Mouse (Mus musculus): ENCODE data around the gene Cept1. TPM values are rescaled to one million over a fixed set of nuclear protein-coding genes. Genes with fewer than 3 reads are reported as not detected.

The Cept1 gene
- polyA plus RNA-seq, 1 experiment from 2014 or later: 59.6 TPM

- Histone ChIP-seq H3K27ac (ENCODE audit: low read depth) (no peak overlapping the region), H3K27me3 (ENCODE audit: insufficient read depth, low read length) (no peaks in the 10 kb centered on the region), H3K4me1 (ENCODE audit: insufficient read depth) (no peaks in the 10 kb centered on the region), H3K36me3 (ENCODE audit: insufficient read depth) (peaks cover 34% of the 10 kb centered on the region), H3K9ac (no peak overlapping the region), H3K9me3 (ENCODE audit: low read depth, low read length) (no peaks in the 10 kb centered on the region), H3K4me3 (ENCODE audit: low read depth, low read length) (no peak overlapping the region), H3K4me2 (no peak overlapping the region)
- 85% methylated on average over 5 of the region's 5 CpGs for WGBS
- DNase-seq (no peak), ATAC-seq (ENCODE audit: insufficient read depth) (no peak)
- TF ChIP-seq CTCF (IDR thresholded peaks at IDR 0.05; ENCODE audit: low read depth): no peak
These were observed 5.8 kb upstream of the Cept1 start for GRCm38 (mm10) chr3:106553411-106553810.

GRCm38 (mm10) chr3:106548971-106549370 is 1.4 kb upstream of the Cept1 start:
- 14% methylated on average over 3 of the region's 3 CpGs for WGBS

DNA sequence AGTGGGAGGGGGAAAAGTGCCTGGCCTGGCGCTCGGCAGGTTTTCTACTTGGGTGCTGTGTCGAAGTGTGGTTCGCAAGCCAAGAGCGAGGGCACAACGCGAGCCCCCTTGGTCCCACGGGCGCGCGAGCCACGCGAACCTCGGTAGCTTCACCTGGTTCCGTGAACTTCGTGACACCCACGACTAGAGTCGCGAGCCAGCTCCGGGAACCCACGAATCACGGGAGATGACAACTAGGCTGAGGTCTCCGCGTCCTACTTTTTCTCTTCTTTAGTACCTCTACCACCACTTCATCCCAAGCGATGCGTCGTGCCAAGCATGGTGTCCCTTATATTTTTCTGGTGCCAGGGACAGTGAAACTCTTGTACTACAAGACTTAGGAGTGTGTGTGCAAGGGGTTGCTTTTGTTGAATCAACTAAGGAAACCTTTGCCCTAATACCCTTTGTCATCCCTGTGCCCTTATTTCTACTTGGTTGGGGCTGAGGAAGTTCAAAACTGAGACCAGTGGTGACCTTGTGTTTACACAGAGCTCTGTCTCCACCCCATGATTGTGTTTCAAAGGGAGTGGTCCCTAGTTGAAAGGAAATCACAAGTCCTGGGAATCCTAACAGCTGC is 430 bp upstream of the Cept1 start:
- peak overlapping the region; percentile 98 for H3K27ac ChIP-seq (ENCODE audit: low read depth)
- ATAC-seq (ENCODE audit: insufficient read depth): peak; percentile 35
- H3K4me2 ChIP-seq: peak overlapping the region; percentile 63
- H3K27me3 ChIP-seq (ENCODE audit: insufficient read depth, low read length): no peaks in the 10 kb centered on the region
- no peak for TF ChIP-seq CTCF (IDR thresholded peaks at IDR 0.05; ENCODE audit: low read depth)
- WGBS: under 1% methylated on average over 27 of the region's 27 CpGs
- DNase-seq: peak; percentile 66
- no peaks in the 10 kb centered on the region; the same call in 1 of the 2 replicates for H3K4me1 ChIP-seq (ENCODE audit: insufficient read depth)
- H3K9ac ChIP-seq: peak overlapping the region; percentile 94
- peak overlapping the region; percentile 79 for H3K4me3 ChIP-seq (ENCODE audit: low read depth, low read length)
- H3K9me3 ChIP-seq (ENCODE audit: low read depth, low read length): no peaks in the 10 kb centered on the region
- H3K36me3 ChIP-seq (ENCODE audit: insufficient read depth): 0 out of 2 replicates have a peak, but pooled peaks cover 11% of the 10 kb centered on the region

More at GRCm38 (mm10) chr3:106548971-106549370, 1.4 kb upstream of the Cept1 start:
- Histone ChIP-seq H3K4me1 (ENCODE audit: insufficient read depth) (no peaks in the 10 kb centered on the region; the same call in 1 of the 2 replicates), H3K9me3 (ENCODE audit: low read depth, low read length) (no peaks in the 10 kb centered on the region), H3K4me3 (ENCODE audit: low read depth, low read length) (peak overlapping the region; percentile 79; the same call in 1 of the 2 replicates), H3K9ac (no peak overlapping the region), H3K4me2 (peak overlapping the region; percentile 63), H3K36me3 (ENCODE audit: insufficient read depth) (peaks cover 15% of the 10 kb centered on the region; the same call in 1 of the 2 replicates), H3K27me3 (ENCODE audit: insufficient read depth, low read length) (no peaks in the 10 kb centered on the region), H3K27ac (ENCODE audit: low read depth) (no peak overlapping the region)
- ATAC-seq (ENCODE audit: insufficient read depth): no peak
- peak; percentile 11 for DNase-seq
- TF ChIP-seq CTCF (IDR thresholded peaks at IDR 0.05; ENCODE audit: low read depth): no peak

GRCm38 (mm10) chr3:106544721-106545316 is 2.8 kb downstream of the Cept1 start:
- Histone ChIP-seq H3K27ac (ENCODE audit: low read depth) (no peak overlapping the region), H3K27me3 (ENCODE audit: insufficient read depth, low read length) (no peaks in the 10 kb centered on the region), H3K4me1 (ENCODE audit: insufficient read depth) (no peaks in the 10 kb centered on the region; the same call in 1 of the 2 replicates), H3K4me3 (ENCODE audit: low read depth, low read length) (no peak overlapping the region), H3K9me3 (ENCODE audit: low read depth, low read length) (no peaks in the 10 kb centered on the region), H3K9ac (no peak overlapping the region), H3K36me3 (ENCODE audit: insufficient read depth) (no peaks in the 10 kb centered on the region), H3K4me2 (no peak overlapping the region)
- ATAC-seq (ENCODE audit: insufficient read depth): no peak
- TF ChIP-seq CTCF (IDR thresholded peaks at IDR 0.05; ENCODE audit: low read depth): no peak
- DNase-seq: no peak
- WGBS: 76% methylated on average over 8 of the region's 8 CpGs

- no peak for ATAC-seq (ENCODE audit: insufficient read depth)
- H3K27ac ChIP-seq (ENCODE audit: low read depth): no peak overlapping the region
- H3K4me2 ChIP-seq: no peak overlapping the region
- 94% methylated on average over 2 of the region's 2 CpGs for WGBS
- DNase-seq: no peak
- H3K4me1 ChIP-seq (ENCODE audit: insufficient read depth): no peaks in the 10 kb centered on the region
- no peaks in the 10 kb centered on the region for H3K27me3 ChIP-seq (ENCODE audit: insufficient read depth, low read length)
- H3K36me3 ChIP-seq (ENCODE audit: insufficient read depth): peaks cover 23% of the 10 kb centered on the region
- no peak for TF ChIP-seq CTCF (IDR thresholded peaks at IDR 0.05; ENCODE audit: low read depth)
- no peaks in the 10 kb centered on the region for H3K9me3 ChIP-seq (ENCODE audit: low read depth, low read length)
- no peak overlapping the region for H3K9ac ChIP-seq
- H3K4me3 ChIP-seq (ENCODE audit: low read depth, low read length): no peak overlapping the region
These were observed 14.3 kb downstream of the Cept1 start for GRCm38 (mm10) chr3:106533277-106533676.

DNA sequence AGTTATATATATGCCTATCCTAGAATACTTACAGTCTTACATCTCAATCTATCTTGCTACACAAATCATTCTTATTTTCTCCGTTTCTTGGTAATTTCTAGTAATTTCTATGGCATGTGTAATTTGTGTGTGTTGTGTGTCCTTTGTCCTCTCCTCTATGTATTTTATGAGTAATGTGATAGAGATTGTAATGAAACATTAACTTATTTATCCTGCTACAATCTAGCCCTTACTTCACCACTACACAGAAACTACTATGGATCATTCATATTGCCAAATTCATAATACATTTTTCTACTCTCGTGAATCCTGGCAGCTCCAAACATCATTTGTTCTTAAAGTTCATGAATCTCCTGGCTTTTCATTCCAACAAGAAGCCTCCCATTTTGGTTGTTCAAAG is 19.6 kb downstream of the Cept1 start:
- H3K4me1 ChIP-seq (ENCODE audit: insufficient read depth): no peaks in the 10 kb centered on the region
- TF ChIP-seq CTCF (IDR thresholded peaks at IDR 0.05; ENCODE audit: low read depth): no peak
- no peaks in the 10 kb centered on the region for H3K9me3 ChIP-seq (ENCODE audit: low read depth, low read length)
- H3K27me3 ChIP-seq (ENCODE audit: insufficient read depth, low read length): no peaks in the 10 kb centered on the region
- peaks cover 12% of the 10 kb centered on the region for H3K36me3 ChIP-seq (ENCODE audit: insufficient read depth)
- H3K4me2 ChIP-seq: no peak overlapping the region
- DNase-seq: no peak
- H3K4me3 ChIP-seq (ENCODE audit: low read depth, low read length): no peak overlapping the region
- H3K9ac ChIP-seq: no peak overlapping the region
- 89% methylated on average over 2 of the region's 2 CpGs for WGBS
- ATAC-seq (ENCODE audit: insufficient read depth): no peak
- H3K27ac ChIP-seq (ENCODE audit: low read depth): no peak overlapping the region

DNA sequence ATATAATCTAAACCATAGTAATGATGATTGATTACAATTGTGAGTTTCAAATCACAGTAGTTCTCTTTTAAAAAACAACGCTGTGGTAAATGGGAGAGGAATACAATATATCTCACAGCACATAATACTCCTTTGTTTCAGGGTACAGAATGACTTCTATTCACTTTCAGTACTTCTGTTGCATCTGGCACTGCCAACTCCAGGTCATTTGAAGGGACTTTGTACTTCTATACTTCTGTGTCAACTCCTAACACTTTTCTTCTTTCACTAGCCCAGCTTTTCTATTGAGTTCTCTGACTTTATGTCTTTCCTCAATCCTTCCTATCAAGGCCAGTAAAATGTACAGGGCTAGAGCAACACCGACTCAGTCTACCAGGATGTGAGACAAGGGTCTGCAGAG is 21.2 kb downstream of the Cept1 start:
- DNase-seq: no peak
- H3K36me3 ChIP-seq (ENCODE audit: insufficient read depth): peaks cover 4% of the 10 kb centered on the region
- no peaks in the 10 kb centered on the region for H3K4me1 ChIP-seq (ENCODE audit: insufficient read depth)
- H3K27me3 ChIP-seq (ENCODE audit: insufficient read depth, low read length): no peaks in the 10 kb centered on the region
- no peaks in the 10 kb centered on the region for H3K9me3 ChIP-seq (ENCODE audit: low read depth, low read length)
- no peak overlapping the region for H3K4me3 ChIP-seq (ENCODE audit: low read depth, low read length)
- H3K27ac ChIP-seq (ENCODE audit: low read depth): no peak overlapping the region
- H3K9ac ChIP-seq: no peak overlapping the region
- H3K4me2 ChIP-seq: no peak overlapping the region
- no peak for TF ChIP-seq CTCF (IDR thresholded peaks at IDR 0.05; ENCODE audit: low read depth)
- no peak for ATAC-seq (ENCODE audit: insufficient read depth)
- WGBS: 93% methylated on average over 2 of the region's 2 CpGs

Measured in lung, embryonic 14.5 days (tissue).